Mouse (Mus musculus): ENCODE data around the gene Ccdc144b. TPM values are rescaled to one million over a fixed set of nuclear protein-coding genes. Genes with fewer than 3 reads are reported as not detected.

Ccdc144b gene
- not detected in 2 replicates for polyA plus RNA-seq (2014; fragmentation: Nextera tagmentation; extraction: Ambion mirVana)

GRCm38 (mm10) chr3:36053447-36053846, at the start of gene Ccdc144b:
Gene Ccdc144b, minus strand, starts transcription at chr3:36053547.
- DNase-seq (ENCODE audit: low spot score) (no peak), ATAC-seq (replicated peaks; ENCODE audit: low FRiP score) (no peak)
- H3K4me3 ChIP-seq (ENCODE audit: low read depth, low read length): no peak within 1 kb of the TSS
- H3K27me3 ChIP-seq (replicated peaks; ENCODE audit: control insufficient read depth, insufficient read depth, low read length): no peaks in the 10 kb centered on the region
- H3K4me1 ChIP-seq (replicated peaks; ENCODE audit: control insufficient read depth, insufficient read depth, low read length): no peaks in the 10 kb centered on the region
- no peak within 1 kb of the TSS for H3K4me2 ChIP-seq
- H3K36me3 ChIP-seq (ENCODE audit: control insufficient read depth, insufficient read depth, low read length): no peaks in the 10 kb centered on the region
- no peak within 1 kb of the TSS for H3K9ac ChIP-seq (ENCODE audit: low read depth, low read length)
- no peaks in the 10 kb centered on the region for H3K9me3 ChIP-seq (ENCODE audit: control insufficient read depth, low read length)
- no peak within 1 kb of the TSS for H3K27ac ChIP-seq (ENCODE audit: low read depth, low read length)
- WGBS: 86% methylated on average over 6 of the region's 6 CpGs

DNA sequence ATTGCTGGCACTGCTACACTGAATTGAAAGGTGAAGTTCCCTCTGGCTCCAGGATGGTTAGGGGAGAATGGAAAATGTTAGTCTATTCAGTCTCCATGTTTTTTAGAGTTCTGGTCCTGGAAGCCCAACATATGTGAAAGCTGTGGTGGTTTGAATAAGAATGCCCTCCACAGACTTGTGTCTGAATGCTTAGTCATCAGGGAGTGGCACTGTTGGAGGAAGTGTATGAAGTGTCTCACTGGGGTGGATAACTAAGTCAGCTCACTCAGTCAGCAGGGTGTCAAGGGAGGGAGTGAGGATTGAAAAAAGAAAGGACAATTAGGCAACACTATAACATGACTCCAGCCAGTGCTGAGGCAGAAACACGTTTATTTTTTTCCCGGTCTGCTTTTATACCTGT, 42.0 kb upstream of the Ccdc144b start:
- Histone ChIP-seq H3K4me3 (ENCODE audit: low read depth, low read length) (no peak overlapping the region), H3K9ac (ENCODE audit: low read depth, low read length) (no peak overlapping the region), H3K9me3 (ENCODE audit: control insufficient read depth, low read length) (no peaks in the 10 kb centered on the region), H3K27me3 (replicated peaks; ENCODE audit: control insufficient read depth, insufficient read depth, low read length) (no peaks in the 10 kb centered on the region), H3K4me2 (no peak overlapping the region), H3K36me3 (ENCODE audit: control insufficient read depth, insufficient read depth, low read length) (0 out of 2 replicates have a peak, but pooled peaks cover 4% of the 10 kb centered on the region), H3K4me1 (replicated peaks; ENCODE audit: control insufficient read depth, insufficient read depth, low read length) (no peaks in the 10 kb centered on the region), H3K27ac (ENCODE audit: low read depth, low read length) (no peak overlapping the region)
- ATAC-seq (replicated peaks; ENCODE audit: low FRiP score) (no peak), DNase-seq (ENCODE audit: low spot score) (no peak)
- 81% methylated on average over 2 of the region's 2 CpGs for WGBS

- ATAC-seq (replicated peaks; ENCODE audit: low FRiP score): no peak
Measured at GRCm38 (mm10) chr3:36087591-36087990, 34.2 kb upstream of the Ccdc144b start.

GRCm38 (mm10) chr3:36085394-36085793, 32.0 kb upstream of the Ccdc144b start:
- no peak for ATAC-seq (replicated peaks; ENCODE audit: low FRiP score)
- Histone ChIP-seq H3K27me3 (replicated peaks; ENCODE audit: control insufficient read depth, insufficient read depth, low read length) (no peaks in the 10 kb centered on the region), H3K36me3 (ENCODE audit: control insufficient read depth, insufficient read depth, low read length) (peaks cover 42% of the 10 kb centered on the region), H3K4me1 (replicated peaks; ENCODE audit: control insufficient read depth, insufficient read depth, low read length) (no peaks in the 10 kb centered on the region), H3K9me3 (ENCODE audit: control insufficient read depth, low read length) (no peaks in the 10 kb centered on the region), H3K27ac (ENCODE audit: low read depth, low read length) (no peak overlapping the region), H3K9ac (ENCODE audit: low read depth, low read length) (no peak overlapping the region), H3K4me3 (ENCODE audit: low read depth, low read length) (no peak overlapping the region), H3K4me2 (no peak overlapping the region)
- no peak for DNase-seq (ENCODE audit: low spot score)
- 97% methylated on average over 5 of the region's 5 CpGs for WGBS

More at GRCm38 (mm10) chr3:36087591-36087990, 34.2 kb upstream of the Ccdc144b start:
- Histone ChIP-seq H3K4me2 (no peak overlapping the region), H3K9ac (ENCODE audit: low read depth, low read length) (no peak overlapping the region), H3K36me3 (ENCODE audit: control insufficient read depth, insufficient read depth, low read length) (peaks cover 35% of the 10 kb centered on the region), H3K27me3 (replicated peaks; ENCODE audit: control insufficient read depth, insufficient read depth, low read length) (no peaks in the 10 kb centered on the region), H3K4me1 (replicated peaks; ENCODE audit: control insufficient read depth, insufficient read depth, low read length) (no peaks in the 10 kb centered on the region), H3K4me3 (ENCODE audit: low read depth, low read length) (no peak overlapping the region), H3K9me3 (ENCODE audit: control insufficient read depth, low read length) (no peaks in the 10 kb centered on the region), H3K27ac (ENCODE audit: low read depth, low read length) (no peak overlapping the region)
- WGBS: 85% methylated on average over 9 of the region's 9 CpGs
- DNase-seq (ENCODE audit: low spot score): no peak

DNA sequence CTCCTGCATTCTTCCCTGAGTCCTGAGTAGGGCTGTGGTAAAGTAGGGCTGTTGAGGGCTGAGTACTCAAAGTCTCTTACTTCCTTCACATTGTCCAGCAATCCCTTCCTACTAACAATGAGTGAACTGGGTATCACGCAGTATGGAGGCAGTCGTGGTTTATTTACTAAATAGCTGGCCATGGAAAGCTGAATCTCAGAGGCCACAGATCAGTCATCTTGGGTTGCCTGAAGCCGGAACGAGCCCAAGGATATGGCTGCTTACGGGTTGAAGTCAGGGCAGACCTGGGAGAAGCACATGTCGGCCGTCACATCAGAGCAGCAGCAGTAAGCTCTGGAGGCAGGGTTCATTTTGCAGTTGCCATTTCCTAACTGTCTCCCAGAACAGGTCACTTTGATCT, 30.0 kb upstream of the Ccdc144b start:
- H3K4me2 ChIP-seq: no peak overlapping the region
- no peaks in the 10 kb centered on the region for H3K4me1 ChIP-seq (replicated peaks; ENCODE audit: control insufficient read depth, insufficient read depth, low read length)
- no peak for ATAC-seq (replicated peaks; ENCODE audit: low FRiP score)
- peaks cover 35% of the 10 kb centered on the region for H3K36me3 ChIP-seq (ENCODE audit: control insufficient read depth, insufficient read depth, low read length)
- H3K27me3 ChIP-seq (replicated peaks; ENCODE audit: control insufficient read depth, insufficient read depth, low read length): no peaks in the 10 kb centered on the region
- no peak overlapping the region for H3K4me3 ChIP-seq (ENCODE audit: low read depth, low read length)
- DNase-seq (ENCODE audit: low spot score): no peak
- no peak overlapping the region for H3K27ac ChIP-seq (ENCODE audit: low read depth, low read length)
- no peaks in the 10 kb centered on the region for H3K9me3 ChIP-seq (ENCODE audit: control insufficient read depth, low read length)
- WGBS: 93% methylated on average over 7 of the region's 7 CpGs
- H3K9ac ChIP-seq (ENCODE audit: low read depth, low read length): no peak overlapping the region

DNA sequence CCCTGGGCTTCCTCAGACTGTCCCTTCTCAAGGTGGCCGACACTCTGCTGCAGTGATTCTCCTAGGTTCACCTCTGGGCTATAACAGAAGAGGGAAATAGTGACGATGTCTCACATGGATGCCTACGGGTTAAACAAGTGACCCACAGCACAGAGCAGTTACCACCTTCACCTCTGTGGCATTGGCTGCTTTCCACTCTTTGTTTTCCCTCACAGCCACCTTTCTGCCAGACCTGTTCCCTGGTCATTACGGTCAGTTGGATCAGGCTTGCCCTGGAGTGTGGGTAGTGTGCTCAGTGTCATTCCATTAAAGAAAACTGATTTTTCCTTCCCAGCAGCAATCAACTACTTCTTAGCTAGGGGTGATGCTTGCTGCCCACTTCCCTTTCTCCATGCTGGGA, 29.5 kb upstream of the Ccdc144b start:
- H3K36me3 ChIP-seq (ENCODE audit: control insufficient read depth, insufficient read depth, low read length): peaks cover 31% of the 10 kb centered on the region
- ATAC-seq (replicated peaks; ENCODE audit: low FRiP score) (no peak), DNase-seq (ENCODE audit: low spot score) (no peak)
- no peak overlapping the region for H3K4me3 ChIP-seq (ENCODE audit: low read depth, low read length)
- no peak overlapping the region for H3K9ac ChIP-seq (ENCODE audit: low read depth, low read length)
- no peak overlapping the region for H3K4me2 ChIP-seq
- no peaks in the 10 kb centered on the region for H3K27me3 ChIP-seq (replicated peaks; ENCODE audit: control insufficient read depth, insufficient read depth, low read length)
- H3K27ac ChIP-seq (ENCODE audit: low read depth, low read length): no peak overlapping the region
- WGBS: 89% methylated on average over 4 of the region's 4 CpGs
- no peaks in the 10 kb centered on the region for H3K4me1 ChIP-seq (replicated peaks; ENCODE audit: control insufficient read depth, insufficient read depth, low read length)
- H3K9me3 ChIP-seq (ENCODE audit: control insufficient read depth, low read length): no peaks in the 10 kb centered on the region

GRCm38 (mm10) chr3:36080741-36081140, 27.4 kb upstream of the Ccdc144b start:
- no peaks in the 10 kb centered on the region for H3K27me3 ChIP-seq (replicated peaks; ENCODE audit: control insufficient read depth, insufficient read depth, low read length)
- DNase-seq (ENCODE audit: low spot score): no peak

DNA sequence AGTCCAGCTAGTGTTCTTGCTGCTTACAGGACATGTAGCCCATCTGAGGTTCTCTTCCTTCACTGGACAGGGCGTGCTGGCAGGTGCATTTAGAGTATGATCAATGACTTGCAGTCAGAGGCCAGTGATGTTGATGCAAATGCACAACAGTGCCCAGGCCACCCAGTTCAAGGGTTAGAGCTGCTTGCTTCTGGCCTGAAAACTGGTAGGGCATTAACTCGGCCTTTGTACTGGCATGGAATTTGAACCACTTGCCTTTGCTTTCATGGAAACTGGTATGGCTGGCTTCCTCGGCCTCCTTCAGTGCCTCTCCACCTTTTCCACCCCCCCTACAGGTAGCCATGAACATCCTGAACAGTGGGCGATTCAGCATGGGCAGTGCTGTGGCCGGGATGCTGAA, 26.5 kb upstream of the Ccdc144b start:
- no peak for ATAC-seq (replicated peaks; ENCODE audit: low FRiP score)
- Histone ChIP-seq H3K9ac (ENCODE audit: low read depth, low read length) (no peak overlapping the region), H3K4me3 (ENCODE audit: low read depth, low read length) (no peak overlapping the region), H3K4me2 (no peak overlapping the region), H3K4me1 (replicated peaks; ENCODE audit: control insufficient read depth, insufficient read depth, low read length) (no peaks in the 10 kb centered on the region), H3K27me3 (replicated peaks; ENCODE audit: control insufficient read depth, insufficient read depth, low read length) (no peaks in the 10 kb centered on the region), H3K9me3 (ENCODE audit: control insufficient read depth, low read length) (no peaks in the 10 kb centered on the region), H3K36me3 (ENCODE audit: control insufficient read depth, insufficient read depth, low read length) (peaks cover 34% of the 10 kb centered on the region), H3K27ac (ENCODE audit: low read depth, low read length) (no peak overlapping the region)
- WGBS: 87% methylated on average over 5 of the region's 5 CpGs
- DNase-seq (ENCODE audit: low spot score): no peak

More at GRCm38 (mm10) chr3:36080741-36081140, 27.4 kb upstream of the Ccdc144b start:
- Histone ChIP-seq H3K27ac (ENCODE audit: low read depth, low read length) (no peak overlapping the region), H3K4me3 (ENCODE audit: low read depth, low read length) (no peak overlapping the region), H3K9ac (ENCODE audit: low read depth, low read length) (no peak overlapping the region), H3K4me2 (no peak overlapping the region), H3K4me1 (replicated peaks; ENCODE audit: control insufficient read depth, insufficient read depth, low read length) (no peaks in the 10 kb centered on the region), H3K9me3 (ENCODE audit: control insufficient read depth, low read length) (no peaks in the 10 kb centered on the region), H3K36me3 (ENCODE audit: control insufficient read depth, insufficient read depth, low read length) (peaks cover 31% of the 10 kb centered on the region)
- WGBS: 92% methylated on average over 5 of the region's 5 CpGs
- ATAC-seq (replicated peaks; ENCODE audit: low FRiP score): no peak

- H3K36me3 ChIP-seq (ENCODE audit: control insufficient read depth, insufficient read depth, low read length): peaks cover 32% of the 10 kb centered on the region
Measured at GRCm38 (mm10) chr3:36077386-36077785, 24.0 kb upstream of the Ccdc144b start.

More at GRCm38 (mm10) chr3:36077386-36077785, 24.0 kb upstream of the Ccdc144b start:
- H3K4me3 ChIP-seq (ENCODE audit: low read depth, low read length): no peak overlapping the region
- no peak overlapping the region for H3K27ac ChIP-seq (ENCODE audit: low read depth, low read length)
- H3K4me1 ChIP-seq (replicated peaks; ENCODE audit: control insufficient read depth, insufficient read depth, low read length): no peaks in the 10 kb centered on the region
- 92% methylated on average over 3 of the region's 3 CpGs for WGBS
- no peak overlapping the region for H3K4me2 ChIP-seq
- DNase-seq (ENCODE audit: low spot score) (no peak), ATAC-seq (replicated peaks; ENCODE audit: low FRiP score) (no peak)
- no peak overlapping the region for H3K9ac ChIP-seq (ENCODE audit: low read depth, low read length)
- no peaks in the 10 kb centered on the region for H3K9me3 ChIP-seq (ENCODE audit: control insufficient read depth, low read length)
- no peaks in the 10 kb centered on the region for H3K27me3 ChIP-seq (replicated peaks; ENCODE audit: control insufficient read depth, insufficient read depth, low read length)
